Mouse (Mus musculus) erythroblast, embryonic 14.5 days (primary cell): Measurements from ENCODE around the gene Usp12.

Experiments used
- GATA1 ChIP-seq: IDR thresholded peaks from 2 replicates; pipeline ENCODE4 v1.6.1; 2012; ENCODE audit warnings: low read length, inconsistent platforms, mixed read lengths
- TAL1 ChIP-seq: IDR thresholded peaks from 3 replicates; pipeline ENCODE4 v1.6.1; 2012; ENCODE audit warnings: low read length, inconsistent platforms, mixed read lengths

GRCm38 (mm10) chr5:146840422-146840821, 45.6 kb upstream of the Usp12 start:
- TF ChIP-seq GATA1: no peak
- TF ChIP-seq TAL1: no peak
